Mouse (Mus musculus): ENCODE results near the gene Mlh1. TPM values are rescaled to one million over a fixed set of nuclear protein-coding genes. Genes with fewer than 3 reads are reported as not detected.

The Mlh1 gene
- 17.9 and 24.6 TPM in 2 replicates for polyA plus RNA-seq (2012; rRNA removed; ENCODE audit: low replicate concordance)

GRCm38 (mm10) chr9:111271434-111272160 lies at the start of gene Mlh1, which contains the start of gene Epm2aip1:
Mlh1 (minus strand) TSS chr9:111271791.
Epm2aip1 (plus strand) TSS chr9:111271929.

GRCm38 (mm10) chr9:111311031-111311842 lies 39.6 kb upstream of the Mlh1 start, which contains the start of gene Trank1:
Trank1 (plus strand) TSS chr9:111311739.

Other genes with a start within 250 kb of the Mlh1 start
- gene Ccrl2, start 214.3 kb downstream of the Mlh1 start, polyA plus RNA-seq (2012; rRNA removed; ENCODE audit: low replicate concordance) = 6.7 and 9.0 TPM in 2 replicates
- gene Lrrfip2, start 154.2 kb downstream of the Mlh1 start, polyA plus RNA-seq (2012; rRNA removed; ENCODE audit: low replicate concordance) = 12.6 and 17.2 TPM in 2 replicates
- gene Epm2aip1, start 138 bp upstream of the Mlh1 start, polyA plus RNA-seq (2012; rRNA removed; ENCODE audit: low replicate concordance) = 10.3 and 18.3 TPM in 2 replicates
- 0.16 and 0.17 TPM in 2 replicates for gene Trank1, start 39.9 kb upstream of the Mlh1 start, polyA plus RNA-seq (2012; rRNA removed; ENCODE audit: low replicate concordance)
- gene Dclk3, start 167.3 kb upstream of the Mlh1 start, polyA plus RNA-seq (2012; rRNA removed; ENCODE audit: low replicate concordance) = 0.78 and 1.6 TPM in 2 replicates